Mouse (Mus musculus) forebrain, embryonic 10.5 days (tissue): ENCODE results near the gene Pkm. TPM values are rescaled to one million over a fixed set of nuclear protein-coding genes. Genes with fewer than 3 reads are reported as not detected.

Source experiments
- DNase-seq: peaks from one replicate; pipeline ENCODE4 v3.0.0-alpha.2; 2017; ENCODE audit warnings: low spot score; ENCODE audit errors: extremely low spot score
- H3K27ac ChIP-seq: fragments of 300-500 bp; sonication (generic); 2 replicates; pipeline ENCODE4 v1.5.1; 2016; ENCODE audit warnings: mild to moderate bottlenecking
- H3K27me3 ChIP-seq: fragments of 300-500 bp; sonication (generic); 2 replicates; pipeline ENCODE4 v1.6.1; 2016; ENCODE audit warnings: mild to moderate bottlenecking; ENCODE audit not compliant: poor library complexity, severe bottlenecking
- H3K36me3 ChIP-seq: fragments of 300-500 bp; sonication (generic); replicated peaks from 2 replicates; pipeline ENCODE4 v1.6.1; 2016; ENCODE audit warnings: mild to moderate bottlenecking, moderate library complexity
- H3K4me1 ChIP-seq: fragments of 300-500 bp; sonication (generic); 2 replicates; pipeline ENCODE4 v1.6.1; 2016
- H3K4me3 ChIP-seq: fragments of 300-500 bp; sonication (generic); 2 replicates; pipeline ENCODE4 v1.5.1; 2016; ENCODE audit warnings: mild to moderate bottlenecking, moderate library complexity
- H3K9me3 ChIP-seq: fragments of 300-500 bp; sonication (generic); 2 replicates; pipeline ENCODE4 v1.6.1; 2016; ENCODE audit warnings: mild to moderate bottlenecking, moderate library complexity
- WGBS: fragments of 180-500 bp; shearing (Covaris S2); methylation state at CpG from one replicate; pipeline ENCODE4 v1.1.7; 2016; 5-methylcytosine and 5-hydroxymethylcytosine counted together
- polyA plus RNA-seq: library from polyadenylated mRNA; unstranded; fragments of >200 nt; fragmentation: Nextera tagmentation; extraction: Ambion mirVana; gene quantifications from 2 replicates; pipeline ENCODE4 v1.2.1, GENCODE M21; 2016

Gene Pkm
- 3,207 and 3,346 TPM in 2 replicates for polyA plus RNA-seq

DNA sequence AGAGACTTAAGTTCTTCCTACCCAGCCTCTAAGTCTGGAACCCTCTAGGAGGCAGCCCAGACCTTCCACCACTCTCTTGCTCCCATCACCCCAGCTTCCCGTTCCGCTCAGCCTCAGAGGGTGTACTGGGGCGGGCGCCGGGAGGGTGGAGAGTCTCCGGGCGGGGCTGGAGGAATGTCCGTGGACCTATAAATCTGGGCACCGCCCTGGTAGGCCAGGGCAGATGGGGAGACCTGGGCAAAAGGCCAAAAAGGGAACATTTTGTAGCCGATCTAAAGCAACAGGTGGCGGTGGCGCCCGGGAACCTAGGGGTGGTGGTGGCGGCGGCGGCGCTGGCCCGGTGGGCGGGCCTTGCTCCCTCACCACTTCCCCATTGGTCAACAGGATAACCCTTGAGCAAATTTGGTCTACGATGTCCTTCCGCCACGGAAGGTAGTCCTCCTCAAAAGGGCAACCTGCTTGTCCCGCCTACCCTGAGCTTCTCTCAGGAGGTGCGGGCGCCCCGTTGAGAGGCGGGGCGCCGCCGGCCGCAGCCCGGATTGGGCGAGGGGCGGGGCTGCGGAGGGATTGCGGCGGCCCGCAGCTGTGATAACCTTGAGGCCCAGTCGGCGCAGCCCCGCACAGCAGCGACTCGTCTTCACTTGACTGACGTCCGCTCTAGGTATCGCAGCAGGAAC is at the start of gene Pkm:
TSS of gene Pkm (plus strand) at position 411 of the 677 bp plus-strand sequence.
- peaks cover 43% of the 10 kb centered on the region for H3K36me3 ChIP-seq
- peak; percentile 97 for DNase-seq
- no peaks in the 10 kb centered on the region for H3K9me3 ChIP-seq
- no peaks in the 10 kb centered on the region for H3K27me3 ChIP-seq
- H3K4me1 ChIP-seq, result peaks cover 43% of the 10 kb centered on the region
- peak within 1 kb of the TSS; percentile 92 for H3K4me3 ChIP-seq
- WGBS, result under 1% methylated on average over 46 of the region's 46 CpGs
- peak within 1 kb of the TSS; percentile 100 for H3K27ac ChIP-seq

DNA sequence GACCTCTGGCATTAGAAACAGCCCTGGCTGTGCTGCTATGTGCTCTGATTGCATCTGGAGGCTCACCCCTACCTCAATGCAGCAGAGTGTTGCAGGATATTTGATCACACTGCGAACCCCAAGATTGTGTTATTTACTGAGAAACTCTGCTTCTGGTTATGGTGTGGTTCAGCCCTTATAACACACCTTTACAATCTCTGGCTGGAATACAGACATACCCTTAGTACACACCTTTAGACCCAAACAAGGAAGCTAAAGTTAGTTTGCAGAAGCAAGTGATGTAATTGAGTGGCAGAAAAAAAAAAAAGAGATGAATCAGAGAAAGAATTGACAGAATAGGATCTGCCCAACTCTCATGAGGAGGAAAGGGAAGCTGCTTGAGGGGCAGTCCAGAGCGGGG is 45.2 kb upstream of the Pkm start:
- 85% methylated on average over 2 of the region's 2 CpGs for WGBS
- H3K27me3 ChIP-seq, result no peaks in the 10 kb centered on the region
- H3K9me3 ChIP-seq, result no peaks in the 10 kb centered on the region
- no peak overlapping the region for H3K4me3 ChIP-seq
- no peaks in the 10 kb centered on the region for H3K36me3 ChIP-seq
- no peak overlapping the region for H3K27ac ChIP-seq
- H3K4me1 ChIP-seq, result peaks cover 4% of the 10 kb centered on the region; the same call in 1 of the 2 replicates
- no peak for DNase-seq

DNA sequence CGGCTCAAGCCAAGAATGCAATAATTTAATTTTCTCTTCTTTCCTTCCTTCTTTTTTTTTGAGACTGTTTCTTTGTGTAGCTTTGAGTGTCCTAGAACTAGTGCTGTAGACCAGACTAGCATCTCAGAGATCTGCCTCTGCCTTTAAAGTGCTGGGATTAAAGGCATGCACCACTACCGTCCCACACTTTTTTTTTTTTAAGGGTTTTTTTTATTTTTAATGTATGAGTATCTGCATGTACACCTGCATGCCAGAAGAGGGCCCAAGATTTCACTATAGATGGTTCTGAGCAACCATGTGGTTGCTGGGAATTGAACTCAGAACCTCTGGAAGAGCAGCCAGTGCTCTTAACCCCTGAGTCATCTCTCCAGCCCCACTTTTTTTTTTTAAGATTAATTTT is 40.4 kb upstream of the Pkm start:
- Histone ChIP-seq H3K4me3 (no peak overlapping the region), H3K4me1 (peaks cover 25% of the 10 kb centered on the region), H3K27me3 (no peaks in the 10 kb centered on the region), H3K9me3 (no peaks in the 10 kb centered on the region), H3K27ac (no peak overlapping the region), H3K36me3 (no peaks in the 10 kb centered on the region; the same call in 1 of the 2 replicates)
- WGBS, result 90% methylated on average over 2 of the region's 2 CpGs
- no peak for DNase-seq

DNA sequence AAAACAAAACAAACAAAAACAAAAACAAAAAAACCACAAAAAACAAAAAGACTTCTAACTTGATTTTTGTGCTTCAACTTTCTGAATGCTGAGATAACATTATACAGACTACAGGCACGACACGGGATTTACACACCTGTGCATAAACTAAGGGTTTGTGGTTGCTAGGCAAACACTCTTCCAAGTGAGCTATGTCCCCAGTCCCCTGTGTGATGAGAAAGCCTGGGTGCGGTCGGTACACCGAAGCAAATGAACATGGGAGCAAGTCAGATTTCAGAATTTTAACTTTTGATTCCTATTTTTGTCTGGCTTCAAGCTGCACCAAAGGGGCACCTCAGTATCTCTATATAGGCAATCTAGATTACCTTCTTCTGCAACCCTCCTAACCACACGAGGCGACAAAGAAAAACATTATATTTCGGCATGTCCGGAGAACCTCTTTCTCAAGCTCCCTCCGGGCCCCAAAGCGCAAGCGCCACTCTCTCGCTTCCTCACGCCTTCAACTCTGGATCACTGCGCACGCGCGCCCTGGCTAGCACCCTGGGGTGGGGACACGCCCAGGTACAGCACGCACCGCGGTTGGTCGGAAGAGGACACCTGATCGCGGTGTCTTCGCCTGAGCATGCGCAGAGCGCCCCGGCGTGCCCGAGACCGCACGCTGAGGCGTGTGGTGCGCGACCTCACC is 39.4 kb upstream of the Pkm start, which contains the start of gene Parp6:
TSS of gene Parp6 (plus strand) at position 663 of the 685 bp plus-strand sequence.
- H3K9me3 ChIP-seq, result no peaks in the 10 kb centered on the region
- H3K4me1 ChIP-seq, result peaks cover 25% of the 10 kb centered on the region
- peak within 1 kb of the TSS; percentile 95 for H3K27ac ChIP-seq
- peak; percentile 99 for DNase-seq
- WGBS, result under 1% methylated on average over 36 of the region's 36 CpGs
- H3K36me3 ChIP-seq, result no peaks in the 10 kb centered on the region; the same call in 1 of the 2 replicates
- no peaks in the 10 kb centered on the region for H3K27me3 ChIP-seq
- peak within 1 kb of the TSS; percentile 93 for H3K4me3 ChIP-seq

DNA sequence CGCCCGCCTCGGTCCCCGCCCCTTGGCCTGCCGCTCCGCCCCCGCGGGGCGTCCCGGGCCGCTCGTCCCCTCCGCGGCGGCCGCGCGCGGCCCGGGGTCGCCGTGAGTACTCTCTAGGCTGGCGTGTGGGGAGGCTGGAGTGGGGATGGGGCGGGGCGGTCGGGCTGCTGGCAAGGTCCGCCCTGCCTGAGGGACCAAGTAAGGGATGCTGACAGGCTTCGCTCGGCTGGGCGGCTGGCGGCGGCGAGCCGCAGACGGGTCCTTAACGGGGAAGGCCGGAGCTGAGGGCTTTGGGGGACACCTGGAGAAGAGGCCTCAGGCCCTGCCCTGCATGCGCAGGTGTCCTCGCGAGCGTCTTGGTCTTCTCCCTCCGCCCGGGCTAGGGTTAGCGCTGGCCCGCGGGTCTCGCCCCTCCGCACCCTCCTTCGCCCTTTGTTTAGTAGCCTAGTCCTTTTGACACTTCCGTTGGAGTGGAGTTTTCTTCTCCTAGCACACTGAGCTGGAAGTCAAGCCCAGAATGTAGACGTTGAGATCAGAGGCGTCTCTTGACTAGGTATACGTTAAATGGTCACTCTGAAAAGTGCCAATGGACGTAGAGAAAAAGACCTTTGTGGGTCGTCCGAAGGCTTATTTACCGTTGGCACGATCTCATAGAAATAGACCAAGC is 38.7 kb upstream of the Pkm start:
- peak overlapping the region; percentile 93 for H3K4me3 ChIP-seq
- no peak for DNase-seq
- peak overlapping the region; percentile 95 for H3K27ac ChIP-seq
- H3K36me3 ChIP-seq, result peaks cover 4% of the 10 kb centered on the region
- peaks cover 25% of the 10 kb centered on the region for H3K4me1 ChIP-seq
- under 1% methylated on average over 58 of the region's 58 CpGs for WGBS
- H3K9me3 ChIP-seq, result no peaks in the 10 kb centered on the region
- no peaks in the 10 kb centered on the region for H3K27me3 ChIP-seq

DNA sequence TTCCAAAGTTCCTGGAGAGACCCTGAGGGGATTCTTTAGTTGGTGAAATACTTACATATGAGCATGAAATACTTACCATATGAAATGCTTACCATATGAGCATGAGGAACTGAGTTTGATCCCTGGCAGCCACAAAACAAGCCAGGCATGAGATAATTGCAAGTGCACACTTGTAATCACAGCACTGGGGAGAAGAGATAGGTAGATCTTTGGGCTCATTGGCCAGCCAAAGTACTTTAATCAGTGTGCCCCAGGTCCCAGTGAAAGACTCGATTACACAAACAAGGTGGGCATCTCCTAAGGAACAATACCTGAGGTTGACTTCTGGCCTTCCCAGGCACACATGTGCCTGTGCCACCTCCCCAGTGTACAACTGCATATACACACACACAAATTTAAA is 17.8 kb upstream of the Pkm start:
- DNase-seq, result no peak
- Histone ChIP-seq H3K27ac (no peak overlapping the region), H3K27me3 (no peaks in the 10 kb centered on the region), H3K9me3 (no peaks in the 10 kb centered on the region), H3K4me1 (no peaks in the 10 kb centered on the region), H3K36me3 (peaks cover 91% of the 10 kb centered on the region), H3K4me3 (no peak overlapping the region)
- 92% methylated on average over 1 of the region's 1 CpGs for WGBS

DNA sequence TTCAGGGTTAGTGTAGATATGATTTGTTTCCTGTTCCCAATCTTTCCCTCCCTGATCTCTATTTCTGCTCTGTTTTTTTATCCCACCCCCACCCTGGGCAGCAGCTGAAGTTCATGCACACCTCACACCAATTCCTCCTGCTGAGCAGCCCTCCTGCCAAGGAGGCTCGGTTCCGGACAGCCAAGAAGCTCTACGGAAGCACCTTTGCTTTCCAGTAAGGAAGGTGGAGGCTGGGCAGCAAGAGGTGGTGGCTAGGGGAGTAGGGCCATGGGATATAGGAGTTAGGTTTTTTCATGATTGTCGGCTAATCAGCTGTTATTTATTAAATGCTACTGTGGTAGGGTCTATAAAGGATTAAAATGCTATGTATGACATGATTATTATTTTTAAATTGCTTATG is 16.2 kb upstream of the Pkm start:
- H3K36me3 ChIP-seq, result peaks cover 84% of the 10 kb centered on the region
- H3K4me1 ChIP-seq, result no peaks in the 10 kb centered on the region
- H3K27me3 ChIP-seq, result no peaks in the 10 kb centered on the region
- no peak for DNase-seq
- WGBS, result 93% methylated on average over 4 of the region's 4 CpGs
- no peak overlapping the region for H3K27ac ChIP-seq
- no peaks in the 10 kb centered on the region for H3K9me3 ChIP-seq
- H3K4me3 ChIP-seq, result no peak overlapping the region

DNA sequence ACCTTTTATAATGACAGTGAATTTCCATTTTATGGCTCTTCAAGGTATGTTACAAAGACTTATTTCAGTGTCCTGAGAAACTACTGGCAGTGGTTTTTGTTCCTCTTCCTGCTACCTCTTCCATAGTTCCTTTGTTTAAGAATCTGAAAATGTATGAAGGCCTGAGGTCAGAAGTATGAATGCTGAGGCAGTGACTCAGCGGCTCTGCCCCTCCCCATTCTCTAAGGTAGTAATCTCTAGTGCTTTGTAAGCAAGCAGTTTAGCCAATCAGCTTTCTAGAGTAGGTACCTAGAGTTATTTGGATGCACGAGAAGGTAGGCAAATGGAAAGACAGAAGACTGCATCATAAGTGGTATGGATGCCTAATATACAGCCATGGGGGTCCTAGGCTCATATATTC is 14.8 kb upstream of the Pkm start:
- Histone ChIP-seq H3K4me1 (no peaks in the 10 kb centered on the region), H3K9me3 (no peaks in the 10 kb centered on the region), H3K27ac (no peak overlapping the region), H3K36me3 (peaks cover 79% of the 10 kb centered on the region), H3K4me3 (no peak overlapping the region), H3K27me3 (no peaks in the 10 kb centered on the region)
- DNase-seq, result no peak
- 89% methylated on average over 2 of the region's 2 CpGs for WGBS

DNA sequence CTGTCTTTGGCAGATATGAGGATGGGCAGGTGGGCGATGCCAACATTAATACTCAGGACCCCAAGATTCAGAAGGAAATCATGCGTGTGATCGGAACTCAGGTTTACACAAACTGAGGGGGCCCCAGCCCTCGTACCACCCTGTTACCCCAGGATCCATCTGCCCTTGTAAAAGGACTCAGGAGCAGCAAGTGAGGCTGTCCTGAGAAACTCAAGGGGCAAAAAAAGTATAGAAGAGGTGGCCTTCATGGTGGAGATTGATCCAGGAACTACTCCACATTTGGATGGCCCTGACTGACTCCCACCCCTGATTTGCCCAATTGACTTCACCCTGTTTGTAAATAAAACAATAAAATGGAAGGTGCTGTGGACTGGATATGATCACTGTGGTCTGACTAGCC is 6.3 kb upstream of the Pkm start:
- peaks cover 55% of the 10 kb centered on the region for H3K36me3 ChIP-seq
- 98% methylated on average over 4 of the region's 4 CpGs for WGBS

DNA sequence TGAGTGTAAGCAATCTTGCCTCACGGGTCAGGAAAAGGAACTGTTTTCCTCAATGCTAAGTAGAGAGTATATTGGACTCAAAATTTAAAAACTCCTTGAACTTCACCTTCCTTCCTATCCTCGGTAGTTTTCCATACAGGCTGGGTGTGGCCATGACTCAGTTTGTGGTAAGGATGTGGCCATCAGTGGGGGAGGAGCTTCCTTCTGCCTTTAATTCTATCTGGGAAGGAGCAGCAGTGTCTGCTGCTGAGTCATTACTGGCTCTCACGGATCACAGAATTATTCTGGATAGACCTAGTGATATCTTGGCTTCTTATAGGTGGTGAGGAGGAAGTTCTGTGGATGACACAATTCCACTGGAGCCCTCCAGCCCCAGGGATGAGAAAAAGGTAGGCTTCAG is 2.8 kb upstream of the Pkm start:
- WGBS, result 45% methylated on average over 3 of the region's 3 CpGs
- H3K9me3 ChIP-seq, result no peaks in the 10 kb centered on the region
- peaks cover 16% of the 10 kb centered on the region for H3K4me1 ChIP-seq

More for the DNA sequence above, 6.3 kb upstream of the Pkm start:
- no peaks in the 10 kb centered on the region for H3K27me3 ChIP-seq
- no peaks in the 10 kb centered on the region for H3K9me3 ChIP-seq
- H3K4me3 ChIP-seq, result no peak overlapping the region
- peaks cover 1% of the 10 kb centered on the region for H3K4me1 ChIP-seq
- DNase-seq, result no peak
- H3K27ac ChIP-seq, result no peak overlapping the region

DNA sequence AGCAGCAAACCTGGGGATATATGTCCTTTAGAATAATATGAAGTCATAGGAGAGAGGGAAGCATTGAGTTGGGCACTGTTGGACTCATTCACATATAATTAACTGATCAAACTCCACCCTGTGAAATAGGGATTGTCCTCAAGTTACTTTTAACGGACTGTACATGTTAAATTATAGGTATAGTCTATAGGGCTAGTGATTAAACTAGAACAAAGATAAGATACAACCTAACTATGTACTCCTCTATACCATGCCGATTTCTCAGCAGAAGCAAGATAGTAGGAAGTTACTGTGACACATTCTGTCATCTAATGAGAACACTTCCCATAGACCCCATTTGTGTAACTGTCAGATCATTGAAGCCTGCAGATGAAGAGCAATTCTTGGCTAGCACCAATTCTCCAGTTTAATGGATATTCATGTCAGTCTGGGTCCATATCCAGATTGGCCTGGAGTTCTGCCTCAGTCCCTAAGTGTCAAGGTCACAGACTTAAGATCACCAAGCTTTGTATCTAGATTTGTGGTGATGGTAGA is 1.7 kb upstream of the Pkm start:
- Histone ChIP-seq H3K27ac (no peak overlapping the region), H3K9me3 (no peaks in the 10 kb centered on the region), H3K4me3 (no peak overlapping the region), H3K27me3 (no peaks in the 10 kb centered on the region), H3K36me3 (peaks cover 43% of the 10 kb centered on the region), H3K4me1 (peaks cover 27% of the 10 kb centered on the region)
- DNase-seq, result no peak
- 86% methylated on average over 2 of the region's 2 CpGs for WGBS

More for the DNA sequence above, 2.8 kb upstream of the Pkm start:
- no peak overlapping the region for H3K4me3 ChIP-seq
- DNase-seq, result no peak
- H3K27me3 ChIP-seq, result no peaks in the 10 kb centered on the region
- no peak overlapping the region for H3K27ac ChIP-seq
- peaks cover 43% of the 10 kb centered on the region for H3K36me3 ChIP-seq

DNA sequence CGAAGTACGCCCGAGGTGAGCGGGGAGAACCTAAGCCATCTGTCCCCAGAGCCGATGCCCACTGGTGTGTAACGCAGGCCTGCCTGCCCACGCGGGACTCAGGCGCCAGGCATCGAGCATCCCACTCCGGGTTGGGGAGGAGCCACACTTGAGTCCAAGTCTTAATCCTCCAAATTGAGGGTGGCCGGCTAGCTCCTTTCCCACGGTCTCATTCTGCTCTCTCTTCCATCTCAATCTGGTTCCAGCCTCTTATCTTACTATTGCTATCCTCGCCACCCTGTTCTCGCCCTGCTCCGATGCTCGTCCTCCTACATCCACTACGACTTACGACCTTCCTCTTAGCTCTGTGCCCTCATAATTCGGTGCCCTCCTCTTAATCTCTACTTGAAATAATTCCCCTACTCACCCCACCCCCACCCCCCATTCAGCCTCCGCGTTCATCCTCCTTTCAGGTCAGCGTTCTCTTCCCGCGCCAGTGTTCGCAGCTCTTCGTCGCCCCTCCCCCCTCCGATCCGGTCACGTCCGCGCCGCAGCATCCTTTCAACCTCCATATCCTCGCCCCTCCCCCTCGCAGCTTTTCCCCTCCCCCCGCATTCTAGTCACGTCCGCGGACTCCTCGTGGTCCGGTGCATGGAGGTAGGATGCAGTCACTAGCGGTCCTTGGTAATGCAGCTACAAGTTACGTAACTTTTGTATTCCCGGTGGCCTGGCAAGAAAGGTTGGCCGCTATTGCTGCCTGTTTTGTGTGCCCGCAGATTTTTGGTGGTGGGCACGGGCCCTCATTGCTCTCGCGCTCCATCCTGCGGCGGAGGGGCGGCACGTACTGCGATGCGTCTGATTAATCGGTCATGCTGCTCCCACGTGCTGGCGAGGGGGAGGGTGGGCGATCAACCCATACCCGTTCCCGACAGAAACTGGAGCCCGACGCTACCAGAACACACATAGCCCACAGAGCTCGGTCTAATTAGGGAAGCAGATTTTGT is 758 bp downstream of the Pkm start:
- Histone ChIP-seq H3K9me3 (no peaks in the 10 kb centered on the region), H3K27ac (peak overlapping the region; percentile 100), H3K27me3 (no peaks in the 10 kb centered on the region), H3K4me1 (peaks cover 51% of the 10 kb centered on the region), H3K36me3 (peaks cover 43% of the 10 kb centered on the region), H3K4me3 (peak overlapping the region; percentile 92)
- DNase-seq, result peak; percentile 97
- WGBS, result under 1% methylated on average over 65 of the region's 65 CpGs
